Mouse (Mus musculus): Measurements from ENCODE around the gene Dtx1.

DNA sequence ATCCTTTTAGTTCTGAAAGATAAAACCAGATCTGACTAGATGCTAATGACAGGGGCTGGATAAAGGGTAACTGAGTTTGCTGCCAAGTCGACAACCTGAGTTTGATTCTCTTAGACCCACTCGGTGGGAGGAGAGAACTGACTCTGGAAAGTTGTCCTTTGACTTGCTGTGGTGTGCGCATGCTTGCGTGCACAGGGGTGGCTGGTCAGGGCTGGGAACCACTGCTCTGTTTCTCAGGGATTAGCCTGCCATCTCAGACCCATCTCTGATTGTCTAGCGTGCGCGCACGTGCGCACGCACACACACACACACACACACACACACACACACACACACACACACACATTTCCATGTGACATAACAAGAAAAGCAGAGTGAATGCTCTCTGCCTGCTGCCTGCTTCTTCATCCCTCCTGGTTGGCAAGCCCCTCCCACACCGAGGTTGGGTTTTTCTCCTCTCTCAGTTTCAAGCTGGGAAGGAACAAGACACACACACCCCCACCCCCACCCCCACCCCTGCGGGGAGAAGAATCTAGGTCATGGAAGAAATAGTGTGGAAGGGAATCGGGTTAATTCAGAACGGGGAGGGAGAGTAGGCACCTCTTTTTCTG lies 22.8 kb upstream of the Dtx1 start:
- TF ChIP-seq CTCF (IDR thresholded peaks at IDR 0.05; ENCODE audit: control insufficient read depth, insufficient read depth, insufficient replicate concordance, low read depth, low read length) (no peak), POLR2A (IDR thresholded peaks at IDR 0.05; ENCODE audit: control insufficient read depth, low read depth, low read length) (no peak)

Measured in testis, adult 2 months (tissue).